Mouse (Mus musculus) right cerebral cortex, postnatal 25 days (tissue): ENCODE results near the gene Slc27a3.

Experiments used
- DNase-seq: peaks from one replicate; pipeline ENCODE4 v3.0.0; 2022

The Slc27a3 gene

DNA sequence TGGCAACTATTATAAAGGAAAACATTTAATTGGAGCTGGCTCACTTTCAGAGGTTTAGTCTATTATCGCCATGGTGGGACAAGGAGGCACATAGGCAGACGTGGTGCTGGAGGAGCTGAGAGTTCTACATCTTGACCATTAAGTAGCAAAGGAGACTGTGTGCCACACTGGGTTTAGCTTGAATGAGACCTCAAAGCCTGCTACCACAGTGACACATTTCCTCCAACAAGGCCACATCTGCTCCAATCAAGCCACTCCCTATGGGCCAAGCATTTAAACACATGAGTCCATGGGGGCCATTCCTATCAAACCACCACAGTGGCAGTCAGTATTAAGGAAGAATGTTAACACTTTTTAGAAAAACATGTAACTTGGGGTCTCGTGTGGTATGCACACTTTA, 51.5 kb downstream of the Slc27a3 start:
- DNase-seq = no peak

DNA sequence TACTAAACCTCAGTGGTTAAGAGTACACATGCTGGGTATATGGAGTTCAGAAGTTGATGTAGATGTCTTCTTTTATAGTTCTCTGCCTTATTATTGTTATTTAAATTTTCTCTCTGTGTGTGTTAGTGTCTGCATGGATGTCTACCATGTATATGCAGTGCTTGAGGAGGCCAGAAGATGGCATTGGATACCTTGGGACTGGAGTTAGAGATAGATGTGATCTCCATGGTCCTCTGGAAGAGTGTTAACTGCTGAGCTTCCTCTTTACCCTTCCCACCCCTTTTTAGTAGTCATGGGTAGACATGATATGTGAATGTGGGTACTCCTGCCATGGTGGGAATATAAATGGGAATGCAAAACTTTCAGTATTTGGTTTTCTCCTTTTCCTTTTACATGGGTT, 54.2 kb downstream of the Slc27a3 start:
- DNase-seq = no peak
